Mouse (Mus musculus) G1E (cell line): ENCODE results near the gene Ift52.

Experiments used
- CTCF ChIP-seq: IDR thresholded peaks from 2 replicates; pipeline ENCODE4 v1.5.1; 2012; ENCODE audit warnings: low read depth, low read length, inconsistent platforms, mixed read lengths
- GATA1 ChIP-seq: IDR thresholded peaks from 2 replicates; pipeline ENCODE4 v1.6.1; 2012; ENCODE audit warnings: borderline replicate concordance, low read length, inconsistent platforms, mixed read lengths
- POLR2AphosphoS5 ChIP-seq: IDR thresholded peaks from 2 replicates; pipeline ENCODE4 v1.6.1; 2012; ENCODE audit warnings: low read depth, low read length, inconsistent platforms; ENCODE audit not compliant: insufficient replicate concordance
- TAL1 ChIP-seq: conservative IDR thresholded peaks from 2 replicates; pipeline ENCODE4 v1.6.1; 2012; ENCODE audit warnings: low read depth, low read length, inconsistent platforms, mixed read lengths

GRCm38 (mm10) chr2:163084519-163084918 is 67.4 kb downstream of the Ift52 start:
- no peak for TF ChIP-seq CTCF
- TF ChIP-seq TAL1 = no peak
- no peak for TF ChIP-seq POLR2AphosphoS5
- no peak for TF ChIP-seq GATA1
